Mouse (Mus musculus): Measurements from ENCODE around the gene Sult2a5.

The Sult2a5 gene

GRCm38 (mm10) chr7:13623667-13624066 lies at the start of gene Sult2a5:
TSS of gene Sult2a5 (plus strand) at chr7:13623967.
- DNase-seq, result no peak

Measured in thymus, postnatal 14 days (tissue).